Mouse (Mus musculus): ENCODE results near the gene Pam16.

The Pam16 gene

DNA sequence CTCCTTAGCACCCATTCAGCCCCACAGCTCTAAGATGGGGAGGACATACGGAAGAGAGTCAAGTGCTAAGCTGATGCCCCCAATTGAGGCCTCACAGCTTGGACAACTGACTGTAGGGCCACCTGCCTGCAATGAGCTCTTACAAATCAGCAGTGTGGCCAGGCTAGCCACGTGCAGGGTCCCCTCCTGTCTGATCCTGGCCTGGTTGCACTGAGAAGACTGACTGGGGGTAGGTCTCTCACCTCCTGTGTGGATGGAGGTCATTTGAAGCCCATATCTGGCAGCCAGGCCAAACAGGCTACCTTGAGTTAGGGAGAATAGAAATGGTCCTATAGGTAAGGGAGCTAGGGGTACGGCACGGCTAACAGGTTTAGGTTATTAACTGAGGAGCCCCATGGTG lies 21.1 kb upstream of the Pam16 start:
- no peak for DNase-seq

GRCm38 (mm10) chr16:4643670-4644419 lies 19.1 kb upstream of the Pam16 start:
- peak; percentile 88 to 92 for DNase-seq

GRCm38 (mm10) chr16:4642937-4643336 lies 18.1 kb upstream of the Pam16 start:
- peak; percentile 58 to 75 for DNase-seq

GRCm38 (mm10) chr16:4642190-4642589 lies 17.4 kb upstream of the Pam16 start:
- peak; percentile 85 to 89 for DNase-seq

- DNase-seq = peak; percentile 70 to 80
Measured at GRCm38 (mm10) chr16:4641119-4641838, 16.5 kb upstream of the Pam16 start.

GRCm38 (mm10) chr16:4640267-4641005 lies 15.6 kb upstream of the Pam16 start:
- DNase-seq = peak; percentile 64 to 71

GRCm38 (mm10) chr16:4639831-4640237 lies 15.0 kb upstream of the Pam16 start, which contains the start of the genes Vasn and Dnaja3:
TSS of gene Vasn (plus strand) at chr16:4639941.
TSS of gene Dnaja3 (plus strand) at chr16:4639989.
- peak; percentile 94 to 96 for DNase-seq

GRCm38 (mm10) chr16:4638891-4639390 lies 14.2 kb upstream of the Pam16 start:
- DNase-seq = no peak

GRCm38 (mm10) chr16:4635760-4636159 lies 11.0 kb upstream of the Pam16 start:
- no peak for DNase-seq

DNA sequence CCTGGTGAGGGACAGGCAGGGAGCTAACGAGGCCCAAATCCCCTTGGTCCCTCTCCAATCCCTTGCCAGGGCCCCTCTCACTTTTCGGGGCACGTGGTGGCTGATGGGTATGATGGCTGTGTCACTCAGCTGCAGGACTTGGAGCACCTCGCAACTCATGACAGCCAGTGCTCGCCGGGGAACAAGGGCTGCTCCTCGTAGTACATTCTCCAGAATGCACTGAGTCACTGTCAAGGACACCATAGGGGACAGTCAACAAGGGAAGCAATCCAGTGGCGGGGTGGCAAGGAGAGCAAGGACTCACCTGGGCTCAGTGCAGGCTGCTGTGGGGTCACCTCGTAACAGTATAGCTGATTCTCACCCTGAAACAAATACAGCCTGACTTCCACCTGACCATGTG lies 9.9 kb upstream of the Pam16 start:
- no peak for DNase-seq

- no peak for DNase-seq
Measured at GRCm38 (mm10) chr16:4633661-4634060, 8.9 kb upstream of the Pam16 start.

- DNase-seq = peak; percentile 53 to 66
Measured at GRCm38 (mm10) chr16:4632050-4632449, 7.3 kb upstream of the Pam16 start.

GRCm38 (mm10) chr16:4629950-4630349 lies 5.2 kb upstream of the Pam16 start:
- peak; percentile 77 to 83 for DNase-seq

- DNase-seq = no peak
Measured at GRCm38 (mm10) chr16:4628898-4629419, 4.2 kb upstream of the Pam16 start.

- no peak for DNase-seq
Measured at GRCm38 (mm10) chr16:4627105-4627504, 2.3 kb upstream of the Pam16 start.

DNA sequence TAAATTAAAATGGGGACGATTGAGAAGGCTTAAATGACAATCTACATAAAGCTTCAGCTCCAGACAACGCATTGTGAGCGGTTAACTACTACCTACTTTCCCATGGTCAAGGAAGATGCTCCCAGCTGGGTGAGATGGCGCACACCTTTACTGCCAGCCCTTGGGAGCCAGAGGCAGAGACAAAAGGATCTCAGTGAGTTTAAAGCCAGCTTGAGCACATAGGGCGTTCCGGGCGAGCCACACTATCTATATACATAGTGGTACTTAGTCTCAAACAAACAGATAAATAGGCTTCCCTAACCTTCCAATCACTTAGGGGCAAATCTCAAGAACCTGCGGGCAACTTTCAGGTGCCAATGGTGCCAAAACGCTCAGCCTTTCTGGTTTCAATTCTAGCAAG lies 714 bp downstream of the Pam16 start:
- DNase-seq = no peak

GRCm38 (mm10) chr16:4616829-4617228 lies 8.0 kb downstream of the Pam16 start:
- no peak for DNase-seq

- no peak for DNase-seq
Measured at GRCm38 (mm10) chr16:4615297-4615696, 9.5 kb downstream of the Pam16 start.

- no peak for DNase-seq
Measured at GRCm38 (mm10) chr16:4614639-4615038, 10.1 kb downstream of the Pam16 start.

GRCm38 (mm10) chr16:4613736-4614135 lies 11.1 kb downstream of the Pam16 start:
- DNase-seq = no peak

DNA sequence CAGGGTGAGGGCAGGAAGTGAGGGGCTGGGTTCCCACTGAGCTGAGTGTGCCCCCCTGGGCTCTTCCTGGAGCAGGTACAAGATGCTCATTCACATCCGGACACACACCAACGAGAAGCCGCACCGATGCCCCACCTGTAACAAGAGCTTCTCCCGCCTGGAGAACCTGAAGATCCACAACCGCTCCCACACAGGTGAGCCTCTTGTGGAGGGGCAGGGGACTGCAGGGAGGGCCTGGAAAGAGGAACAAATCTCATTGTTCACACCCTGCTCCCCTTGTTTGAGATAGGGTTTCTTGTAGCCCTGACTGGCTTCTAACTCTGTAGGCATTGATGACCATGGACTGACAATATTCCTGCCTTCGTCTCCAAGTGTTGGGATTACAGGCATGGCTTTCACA lies 13.1 kb downstream of the Pam16 start:
- DNase-seq = no peak

DNA sequence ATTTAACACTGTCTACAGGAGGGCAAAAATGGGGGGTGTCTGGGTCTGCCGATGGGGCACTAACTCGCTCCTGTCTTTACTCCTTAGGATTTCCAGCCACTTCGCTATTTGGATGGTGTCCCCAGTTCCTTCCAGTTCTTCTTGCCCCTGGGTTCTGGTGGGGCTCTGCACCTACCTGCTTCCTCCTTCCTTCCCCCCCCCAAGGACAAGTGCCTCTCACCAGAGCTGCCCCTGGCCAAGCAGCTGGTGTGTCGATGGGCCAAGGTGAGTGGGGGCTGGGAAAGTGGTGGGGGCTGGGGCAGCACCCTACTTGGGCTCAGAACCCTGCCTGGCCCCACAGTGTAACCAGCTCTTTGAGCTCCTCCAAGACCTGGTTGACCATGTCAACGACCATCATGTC lies 13.6 kb downstream of the Pam16 start:
- DNase-seq = no peak

GRCm38 (mm10) chr16:4608532-4609059 lies 16.2 kb downstream of the Pam16 start:
- DNase-seq = peak in 1 of 2 experiments; percentile 52

Measured in lung, adult 18-20 months (tissue).